Mouse (Mus musculus) brain, embryonic 14.5 days (tissue): ENCODE results near the gene Cyp1b1. TPM values are rescaled to one million over a fixed set of nuclear protein-coding genes. Genes with fewer than 3 reads are reported as not detected.

Source experiments
- DNase-seq: peaks from one replicate; pipeline ENCODE4 v3.0.0-alpha.2; 2011; ENCODE audit warnings: low read depth
- CTCF ChIP-seq: fragments of 200-500 bp; IDR thresholded peaks from 2 replicates; pipeline ENCODE4 v1.5.1; 2012; ENCODE audit warnings: inconsistent platforms, mild to moderate bottlenecking, moderate library complexity, borderline replicate concordance; ENCODE audit not compliant: insufficient read depth, insufficient read length; ENCODE audit errors: extremely low read depth
- POLR2A ChIP-seq: fragments of 200-500 bp; IDR thresholded peaks from 2 replicates; pipeline ENCODE4 v1.6.1; 2012; ENCODE audit warnings: mild to moderate bottlenecking, inconsistent platforms, borderline replicate concordance; ENCODE audit not compliant: poor library complexity, insufficient read depth, insufficient read length, severe bottlenecking; ENCODE audit errors: extremely low read depth
- polyA plus RNA-seq: library from polyadenylated mRNA; depleted of rRNA; stranded (reverse); fragments of >200 nt; gene quantifications from 2 replicates; pipeline ENCODE4 v1.2.3, GENCODE M21; 2012; rRNA removed

Cyp1b1 gene
- polyA plus RNA-seq, result 5.3 and 9.9 TPM in 2 replicates

DNA sequence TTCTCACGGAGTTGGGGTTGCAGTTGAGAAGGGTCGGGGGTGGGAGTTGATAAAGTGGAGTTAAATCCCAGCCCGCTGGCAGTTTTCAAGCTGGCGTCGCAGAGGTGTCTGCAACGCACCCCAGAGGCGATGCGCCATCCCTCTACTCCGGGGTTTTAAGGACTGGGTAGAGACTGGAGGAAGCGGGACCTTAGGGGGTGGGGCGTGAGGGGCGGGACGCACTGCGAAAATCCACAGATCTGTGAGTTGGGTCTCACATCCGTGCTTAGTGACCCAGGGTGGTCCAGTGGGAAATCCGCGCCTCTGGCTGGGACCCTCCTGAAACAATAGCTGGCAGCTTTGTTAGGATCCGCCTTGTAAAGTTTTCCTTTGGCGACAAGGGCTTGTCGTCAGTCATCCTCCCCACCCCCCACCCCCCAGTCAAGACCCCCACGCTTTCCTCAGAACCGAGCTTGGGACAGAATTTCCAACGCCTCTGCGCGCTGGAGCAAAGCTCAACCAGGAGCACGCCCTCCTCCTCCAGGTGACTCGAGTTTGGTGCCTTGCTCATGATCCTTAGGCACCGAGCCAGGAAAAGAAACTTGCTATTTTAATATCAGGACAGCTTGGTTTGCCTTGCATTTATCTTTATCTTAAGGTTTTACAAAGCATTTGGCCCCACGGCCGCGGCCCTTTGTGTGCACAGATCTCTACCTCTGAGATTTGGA lies at the start of gene Cyp1b1:
TSS of gene Cyp1b1 (minus strand) at position 131 of the 707 bp plus-strand sequence.
- no peak for TF ChIP-seq POLR2A
- TF ChIP-seq CTCF, result 0 out of 2 replicates have a peak, but pooled peaks have one; percentile 1
- DNase-seq, result no peak

DNA sequence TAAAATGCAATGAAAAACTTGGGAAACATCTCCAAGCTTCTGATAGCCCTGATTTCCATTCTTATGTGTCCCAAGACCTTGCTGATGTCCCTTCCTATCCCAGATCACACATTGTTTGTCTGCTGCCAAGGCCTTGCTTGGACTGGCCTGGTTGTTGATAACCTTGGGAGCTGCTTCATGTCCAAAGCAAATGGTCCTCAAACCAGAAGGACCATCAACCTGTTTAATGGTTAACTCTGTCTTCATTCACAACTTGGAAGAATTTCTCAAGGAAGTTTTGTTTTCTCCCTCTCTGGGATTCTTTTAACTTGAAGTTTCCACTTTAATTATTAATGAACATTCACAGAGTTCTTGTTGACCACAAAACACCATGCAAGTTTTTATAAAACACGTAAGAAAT lies 47.0 kb upstream of the Cyp1b1 start:
- no peak for DNase-seq
- TF ChIP-seq CTCF (no peak), POLR2A (no peak)

DNA sequence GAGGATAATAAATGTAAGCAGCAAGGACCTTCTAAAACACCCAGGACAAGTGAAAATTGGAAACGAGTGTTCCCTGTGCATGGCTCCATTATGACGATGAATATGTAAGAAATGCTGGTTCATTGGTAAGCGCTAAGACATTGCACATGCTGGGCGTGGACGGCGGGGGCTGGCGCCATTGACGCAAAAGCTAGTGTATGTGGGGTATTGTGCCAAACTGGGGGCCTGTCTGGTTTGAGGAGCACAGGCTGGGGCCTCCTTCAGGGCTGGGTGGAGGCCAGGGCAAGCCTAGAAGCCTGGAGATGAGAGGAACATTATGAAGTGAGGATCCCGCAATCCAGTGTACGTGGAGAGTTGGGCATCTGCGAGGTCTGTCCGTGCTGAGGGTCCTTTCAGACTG lies 39.0 kb upstream of the Cyp1b1 start:
- no peak for TF ChIP-seq POLR2A
- TF ChIP-seq CTCF, result no peak
- no peak for DNase-seq

DNA sequence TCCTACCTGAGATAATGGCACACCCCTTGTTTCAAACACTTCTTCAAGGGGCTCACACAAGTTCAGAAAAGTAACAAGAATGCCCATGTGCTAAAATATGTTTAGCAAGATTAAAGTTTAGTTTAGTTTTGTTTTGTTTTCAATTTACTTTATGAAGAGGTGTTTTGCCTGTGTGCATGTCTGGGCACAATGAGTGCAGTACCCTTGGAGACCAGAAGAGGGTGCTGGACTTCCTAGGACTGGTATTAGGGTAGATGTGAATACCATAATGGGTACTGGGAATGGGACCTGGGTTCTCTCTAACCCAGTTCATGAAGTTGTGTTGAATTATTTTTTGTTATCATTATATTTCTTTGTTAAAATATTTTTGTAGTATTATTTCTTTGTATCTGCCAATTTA lies 38.0 kb upstream of the Cyp1b1 start:
- DNase-seq, result no peak
- TF ChIP-seq CTCF (peak; percentile 33; the same call in 1 of the 2 replicates), POLR2A (no peak)

DNA sequence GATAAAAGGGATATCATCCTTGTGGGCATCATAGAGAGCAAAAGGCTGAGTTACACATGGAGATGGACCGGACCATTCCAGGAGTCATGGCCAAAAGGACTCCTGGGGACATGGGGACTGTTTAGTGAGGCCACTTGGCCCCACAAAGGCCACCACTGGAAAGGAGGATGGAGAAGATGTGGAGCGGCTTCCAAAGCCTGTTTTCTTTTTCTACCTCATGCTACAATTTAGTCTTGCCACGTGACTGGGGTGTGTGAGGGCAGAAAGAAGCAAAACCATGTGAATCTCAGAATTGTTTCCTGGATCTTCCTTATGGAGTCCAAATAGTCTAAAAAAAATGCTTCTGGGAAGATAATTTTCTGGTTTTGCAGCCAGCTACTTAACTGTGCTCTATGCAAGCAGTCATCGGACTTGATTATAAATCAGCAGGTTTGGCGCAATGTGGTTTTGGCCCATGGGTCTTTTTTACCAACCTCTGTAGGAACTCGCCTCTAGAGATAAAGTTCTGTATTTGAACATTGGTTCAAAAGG lies 36.9 kb upstream of the Cyp1b1 start:
- TF ChIP-seq POLR2A, result no peak
- no peak for TF ChIP-seq CTCF
- DNase-seq, result no peak

DNA sequence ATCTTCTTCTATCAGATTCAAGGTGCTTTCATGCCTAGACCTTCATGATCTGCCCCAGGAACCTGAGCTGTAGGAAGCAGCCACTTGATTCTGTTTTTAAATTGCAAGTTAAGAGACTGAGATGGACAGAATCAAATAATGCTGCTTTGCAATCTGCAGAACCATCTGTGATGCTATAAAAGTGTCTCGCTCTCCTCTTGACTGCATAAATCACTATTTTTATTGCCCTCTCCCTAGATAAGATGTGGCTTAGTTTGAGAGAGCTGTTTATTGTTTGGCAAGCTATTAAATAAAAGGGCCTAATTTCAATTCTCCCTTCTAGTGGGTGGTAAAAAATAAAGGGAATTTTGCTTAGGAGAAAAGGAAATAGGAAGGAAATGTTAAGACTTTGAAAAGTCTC lies 34.8 kb upstream of the Cyp1b1 start:
- DNase-seq, result no peak
- no peak for TF ChIP-seq POLR2A
- TF ChIP-seq CTCF, result no peak

DNA sequence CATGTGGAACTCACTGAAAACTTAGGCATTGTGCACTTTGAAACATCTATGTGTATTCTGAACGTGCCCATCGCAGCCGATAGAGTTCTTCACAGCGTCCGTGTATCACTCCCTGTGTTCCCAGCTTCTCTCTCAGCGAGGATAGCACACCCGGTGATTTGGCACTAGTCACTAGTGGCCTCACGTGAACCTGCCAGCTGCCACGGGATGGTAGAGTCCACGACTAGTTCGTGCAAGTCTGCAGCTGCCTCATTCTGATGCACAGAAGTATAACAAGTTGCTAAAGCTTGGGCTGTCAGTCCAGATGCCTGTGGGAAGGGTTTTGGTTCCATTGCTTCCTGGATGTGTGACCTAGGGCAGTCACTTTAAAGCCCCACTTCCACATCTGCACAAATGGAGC lies 32.1 kb upstream of the Cyp1b1 start:
- DNase-seq, result no peak
- TF ChIP-seq CTCF, result no peak
- no peak for TF ChIP-seq POLR2A

DNA sequence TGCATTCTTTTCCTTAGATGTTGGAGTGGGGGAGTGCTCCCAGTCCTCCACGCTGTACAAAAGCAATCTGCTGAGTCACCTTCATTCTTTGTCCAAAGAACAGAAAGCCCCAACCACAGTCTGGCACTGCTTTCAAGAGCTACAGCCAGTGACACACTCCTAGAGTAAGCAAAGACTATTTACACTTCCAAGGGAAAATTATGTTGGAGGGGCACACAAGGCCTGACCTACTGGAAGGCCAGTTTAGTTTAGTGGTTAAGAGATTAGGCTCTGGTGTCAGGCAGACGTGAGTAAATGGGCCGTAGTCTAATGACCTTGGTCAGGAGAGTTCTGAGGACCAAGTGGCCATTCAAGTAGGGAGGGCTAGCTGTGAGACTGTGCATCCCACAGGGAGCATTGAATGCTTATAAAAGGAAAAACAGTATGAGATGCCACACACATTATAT lies 31.3 kb upstream of the Cyp1b1 start:
- TF ChIP-seq CTCF (no peak), POLR2A (no peak)
- peak; percentile 51 for DNase-seq

DNA sequence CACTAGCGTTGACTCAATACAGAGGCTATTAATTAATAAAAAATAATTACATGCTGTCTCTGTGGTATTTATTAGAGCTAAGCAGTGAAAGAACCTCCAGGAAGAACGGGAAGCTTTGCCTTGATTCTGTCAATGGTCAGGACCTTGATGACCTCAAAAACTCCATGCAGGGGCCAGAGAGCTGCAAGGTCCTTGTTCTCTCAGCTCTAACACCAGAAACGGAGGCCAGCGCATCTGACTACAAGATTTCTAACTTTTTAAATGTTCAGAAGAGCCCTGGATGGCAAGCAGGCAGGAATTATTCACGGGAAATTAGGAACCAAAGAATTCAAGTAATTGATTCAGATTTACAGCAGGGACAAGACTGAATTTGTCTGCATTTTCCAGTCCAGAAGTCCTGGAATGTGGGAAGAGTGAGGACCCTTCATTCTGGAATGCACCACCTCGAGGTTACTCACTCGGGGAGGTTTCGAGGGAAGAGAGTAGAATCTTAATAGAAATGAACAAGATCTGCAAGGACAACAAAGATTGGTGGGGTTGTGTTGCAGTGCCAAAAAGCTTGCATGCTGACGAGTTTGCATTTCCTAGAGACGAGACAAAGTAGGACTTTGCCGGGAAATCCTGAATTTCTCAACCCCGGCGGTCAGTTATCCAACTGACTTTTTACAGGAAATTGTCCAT lies 30.3 kb upstream of the Cyp1b1 start:
- DNase-seq, result no peak
- no peak for TF ChIP-seq POLR2A

DNA sequence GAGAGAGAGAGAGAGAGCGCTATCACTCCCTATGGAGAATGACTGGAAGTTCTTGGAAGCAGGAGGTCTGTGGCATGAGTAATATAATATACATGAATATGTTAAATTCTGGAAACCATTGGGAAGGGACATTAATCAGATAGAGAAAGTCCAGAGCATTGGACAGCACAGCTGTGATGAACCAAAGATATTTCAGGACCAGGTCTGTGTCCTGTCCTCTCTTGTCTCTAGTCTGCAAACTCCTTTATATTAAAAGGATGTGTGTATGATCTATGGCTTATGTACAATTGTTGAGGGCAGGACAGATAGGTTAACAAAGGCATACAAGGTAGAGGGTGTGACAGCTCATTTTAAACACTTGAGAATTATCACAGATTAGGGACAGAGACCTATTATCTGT lies 28.6 kb upstream of the Cyp1b1 start:
- DNase-seq, result no peak
- TF ChIP-seq CTCF (no peak), POLR2A (no peak)

DNA sequence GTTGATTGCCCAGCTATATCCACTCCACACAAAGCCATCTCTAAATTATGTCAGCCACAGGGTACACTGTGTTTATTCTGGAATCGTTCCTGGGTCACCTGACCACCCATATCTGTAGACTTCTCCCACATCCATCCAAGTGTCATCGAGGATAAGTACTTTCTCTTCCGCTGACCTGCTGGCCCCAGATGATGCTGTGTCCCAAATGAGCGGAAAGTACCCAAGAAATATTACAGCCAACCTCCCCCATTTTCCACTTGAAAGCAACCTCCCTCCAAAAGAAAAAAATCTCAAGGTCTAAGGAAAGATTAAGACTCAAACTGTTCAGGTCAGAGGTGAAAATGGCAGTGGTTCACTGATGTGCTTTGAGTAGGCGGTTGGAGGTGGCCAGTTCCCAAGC lies 27.8 kb upstream of the Cyp1b1 start:
- no peak for TF ChIP-seq POLR2A
- no peak for TF ChIP-seq CTCF
- no peak for DNase-seq

DNA sequence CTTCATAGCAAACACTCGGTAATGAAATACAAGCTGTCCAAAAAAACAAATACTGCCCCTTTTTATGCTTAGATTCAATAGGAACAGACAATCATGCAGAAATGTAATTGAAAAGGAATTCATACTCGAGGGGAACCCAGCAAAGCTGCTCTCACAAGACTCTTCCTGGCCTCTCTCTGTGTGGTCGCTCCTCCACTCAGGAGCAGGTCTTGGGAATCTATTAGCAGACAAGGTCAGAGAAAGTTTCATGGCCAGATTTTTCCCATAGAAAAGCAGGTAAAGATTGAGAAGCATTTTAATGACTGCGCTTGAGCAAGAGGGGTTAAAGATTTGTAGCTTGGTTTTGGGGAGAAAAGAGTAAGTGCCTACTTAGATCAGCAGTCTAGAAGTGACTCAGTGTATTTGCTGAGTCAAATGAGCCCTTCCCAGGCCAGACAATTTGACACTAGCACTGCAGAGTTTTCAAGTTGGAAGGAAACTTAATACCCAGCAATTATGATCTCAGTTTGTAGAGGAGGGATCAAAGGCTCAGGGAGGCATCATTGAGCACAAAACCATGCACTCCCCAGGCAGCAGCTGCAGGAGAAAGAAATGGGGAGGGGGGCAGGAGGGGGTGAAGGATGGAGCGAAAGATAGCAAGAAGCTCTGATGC lies 24.1 kb upstream of the Cyp1b1 start:
- TF ChIP-seq POLR2A (no peak), CTCF (no peak)
- peak; percentile 33 for DNase-seq

DNA sequence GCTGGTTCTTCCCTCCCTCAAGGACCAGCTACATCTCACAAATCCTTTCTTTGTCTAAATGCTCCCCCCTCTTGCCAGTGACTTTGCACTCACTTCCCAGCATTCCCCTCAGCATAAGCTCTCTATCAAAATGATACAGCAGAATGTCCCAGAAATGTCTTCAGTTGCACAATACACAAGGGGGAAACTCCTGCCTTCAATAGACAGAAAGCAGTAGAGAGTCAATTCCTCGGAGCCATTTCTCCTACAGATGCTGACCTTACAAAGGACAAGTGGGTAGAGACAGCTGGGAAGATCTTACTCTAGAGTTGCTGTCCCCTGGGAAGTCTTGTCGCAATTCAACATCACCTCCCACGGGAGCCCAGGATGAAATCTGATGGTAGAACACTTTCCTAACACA lies 22.7 kb upstream of the Cyp1b1 start:
- TF ChIP-seq CTCF (no peak), POLR2A (no peak)

More for the DNA sequence above, 22.7 kb upstream of the Cyp1b1 start:
- no peak for DNase-seq
